Mouse (Mus musculus): Measurements from ENCODE around the gene Cphx3.
"Not testable (repeated sequence)": the region's sequence is repeated elsewhere in the genome, so short reads cannot be mapped to it uniquely, and the experiment has no call there.

Gene Cphx3

DNA sequence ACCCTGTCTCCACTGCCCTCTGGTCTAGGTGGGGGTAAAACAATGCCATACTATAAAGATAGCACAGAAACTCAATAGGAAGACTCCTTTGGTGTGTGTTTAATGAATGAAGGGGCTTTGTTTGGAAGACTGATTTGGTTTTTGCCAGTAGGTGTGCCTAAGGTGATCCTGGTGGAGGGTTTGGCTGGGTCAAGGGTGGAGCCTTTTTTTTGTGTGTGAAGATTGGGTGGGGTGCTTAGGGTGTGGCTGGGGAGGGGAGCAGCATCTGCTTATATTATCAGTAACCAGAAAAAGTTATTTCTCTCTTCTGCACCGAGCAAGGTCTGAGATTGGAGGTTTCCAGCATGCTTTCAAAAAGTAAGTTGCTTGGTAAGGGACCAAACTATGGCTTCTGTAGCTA is at the start of gene Cphx3:
Gene Cphx3 (plus strand): TSS at position 301 of the 400 bp plus-strand sequence.
- CTCF ChIA-PET, POLR2A ChIA-PET: not testable (repeated sequence)

DNA sequence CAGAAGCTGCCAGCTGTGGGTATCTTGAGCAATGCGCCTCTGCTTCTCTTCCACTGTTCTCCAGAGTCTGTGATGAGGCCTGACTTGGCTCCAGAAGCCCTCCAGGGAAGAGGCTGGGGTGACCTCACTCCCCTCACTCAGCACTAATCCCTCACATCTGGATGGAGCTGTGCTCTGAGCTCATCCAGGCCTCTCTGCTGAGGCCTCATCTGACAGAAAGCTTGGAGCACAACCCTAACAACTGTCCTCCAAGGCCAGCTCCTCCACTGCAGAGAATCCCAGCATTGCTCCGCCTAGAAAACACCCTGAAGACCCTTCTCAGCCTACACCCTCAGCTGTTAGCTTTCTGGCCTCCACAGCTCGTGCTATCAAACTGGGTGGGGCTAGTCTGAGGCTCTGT is 47.7 kb upstream of the Cphx3 start:
- POLR2A ChIA-PET, CTCF ChIA-PET: not testable (repeated sequence)

DNA sequence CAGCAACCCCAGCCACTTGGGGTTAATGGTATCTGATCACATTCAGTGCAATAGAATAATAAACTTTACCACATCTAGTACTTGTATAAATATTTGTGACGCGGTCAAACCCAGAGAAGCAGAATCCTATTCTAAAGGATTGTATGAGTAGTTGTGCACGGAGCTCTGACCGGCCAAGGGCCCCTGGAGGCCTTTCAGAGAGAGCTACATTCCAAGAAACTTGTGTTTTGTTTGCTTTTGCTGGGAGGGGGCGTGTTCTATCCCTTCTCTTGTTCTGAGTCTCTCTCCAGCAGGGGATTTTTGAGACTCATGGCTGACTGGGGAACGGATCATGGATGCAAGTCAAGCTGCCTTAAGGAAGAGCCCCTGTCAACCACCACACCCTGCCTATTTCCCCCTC is 46.7 kb upstream of the Cphx3 start:
- POLR2A ChIA-PET, CTCF ChIA-PET: not testable (repeated sequence)

DNA sequence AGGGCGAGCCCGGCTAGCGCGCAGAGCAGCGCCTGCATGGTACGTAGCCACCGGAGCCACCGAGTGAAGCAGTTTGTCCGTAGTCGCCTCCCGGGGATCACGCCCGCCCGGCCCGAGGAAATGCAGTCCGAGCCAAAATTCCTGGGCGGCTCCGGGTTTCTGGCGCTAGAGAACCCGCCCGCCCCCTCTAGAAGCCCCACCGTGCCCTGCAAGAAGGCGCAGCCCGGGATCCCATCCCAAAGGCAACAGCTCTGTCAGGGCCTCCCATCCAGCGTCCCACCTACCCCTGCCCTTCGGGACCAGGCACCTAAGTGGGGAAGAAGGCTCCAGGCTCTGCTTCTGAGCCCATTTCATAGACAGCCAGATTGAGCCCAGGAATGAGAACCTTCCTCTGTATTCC is 39.5 kb upstream of the Cphx3 start, which contains the start of gene Gm9780:
Gene Gm9780 (minus strand): TSS at position 101 of the 400 bp plus-strand sequence.
- POLR2A ChIA-PET: not testable (repeated sequence)

DNA sequence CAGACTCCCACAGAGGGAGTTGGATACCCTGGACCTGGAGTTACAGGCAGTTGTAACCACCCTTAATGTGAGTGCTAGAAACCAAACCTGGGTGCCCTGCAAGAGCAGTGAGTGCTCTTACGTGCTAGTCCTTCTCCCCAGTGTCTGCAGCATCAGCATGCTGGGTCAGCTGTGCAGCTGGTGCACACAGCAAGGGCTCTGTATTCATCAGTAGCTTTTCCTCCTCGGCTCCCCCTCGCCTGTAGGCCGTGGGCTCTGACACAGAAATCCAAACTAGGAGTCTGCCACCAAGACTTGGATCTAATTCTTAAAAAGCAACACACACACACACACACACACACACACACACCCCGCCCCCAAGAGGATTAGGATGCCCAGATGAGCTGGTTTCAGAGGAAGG is 37.1 kb upstream of the Cphx3 start:
- POLR2A ChIA-PET, CTCF ChIA-PET: not testable (repeated sequence)

More for the DNA sequence above, 39.5 kb upstream of the Cphx3 start, which contains the start of gene Gm9780:
- CTCF ChIA-PET: not testable (repeated sequence)

DNA sequence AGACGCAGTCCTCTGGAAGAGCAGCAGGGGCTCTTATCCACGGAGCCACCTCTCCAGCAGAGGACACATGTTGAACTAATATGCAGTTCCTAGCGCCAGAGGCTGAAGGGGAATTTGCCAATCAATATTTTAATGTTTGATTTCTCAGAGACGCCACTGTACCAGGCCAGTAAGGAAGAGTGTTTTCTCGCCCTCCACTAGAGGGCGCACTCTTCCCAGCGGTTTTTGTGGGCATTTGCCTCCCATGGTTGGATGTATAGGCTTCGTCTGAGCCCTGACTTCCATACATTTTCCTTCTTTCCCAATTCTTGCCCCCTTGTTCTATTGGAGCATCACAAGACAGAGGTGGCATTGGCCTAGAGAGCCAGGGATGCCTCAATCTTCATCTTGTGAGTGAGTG is 35.1 kb upstream of the Cphx3 start:
- CTCF ChIA-PET, POLR2A ChIA-PET: not testable (repeated sequence)

DNA sequence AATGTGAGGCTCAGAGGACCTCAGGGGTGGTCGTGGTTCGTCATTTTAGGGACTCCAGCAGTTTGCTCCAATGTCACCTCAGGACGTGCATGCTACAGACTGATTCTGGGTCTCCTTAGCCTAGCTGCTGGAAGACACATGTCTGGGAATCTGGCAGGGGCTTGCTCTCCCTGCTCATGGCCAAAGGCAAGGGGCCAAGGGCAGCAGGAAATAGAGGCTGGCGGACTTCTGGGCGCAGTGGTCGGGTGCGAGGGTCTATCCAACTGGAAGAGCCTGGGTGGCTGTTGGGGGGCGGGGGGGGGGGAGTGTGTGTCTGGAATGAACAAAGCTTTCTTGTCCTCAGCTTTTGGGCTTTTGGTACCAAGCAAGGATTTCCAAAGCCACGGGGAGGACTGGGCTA is 33.3 kb upstream of the Cphx3 start:
- CTCF ChIA-PET: not testable (repeated sequence)

DNA sequence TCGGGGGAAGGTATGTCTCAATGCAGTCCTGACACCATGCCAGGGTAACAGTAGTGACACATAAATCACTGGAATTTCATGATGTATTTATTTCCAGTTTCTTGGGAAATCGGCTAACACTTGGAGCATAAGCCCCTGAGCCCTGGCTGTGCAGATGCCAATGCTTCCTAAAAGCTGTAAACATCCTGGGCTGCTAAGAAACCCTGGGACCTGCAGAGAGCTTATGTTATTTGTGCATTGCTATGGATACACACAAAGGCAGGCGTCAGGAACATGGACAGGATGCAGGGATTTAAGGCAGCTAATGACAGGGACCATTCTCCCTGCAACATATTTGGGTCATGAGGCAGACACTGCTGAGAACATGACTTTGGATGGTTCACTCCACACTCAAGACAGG is 23.9 kb upstream of the Cphx3 start:
- CTCF ChIA-PET, POLR2A ChIA-PET: not testable (repeated sequence)

More for the DNA sequence above, 33.3 kb upstream of the Cphx3 start:
- POLR2A ChIA-PET: not testable (repeated sequence)

DNA sequence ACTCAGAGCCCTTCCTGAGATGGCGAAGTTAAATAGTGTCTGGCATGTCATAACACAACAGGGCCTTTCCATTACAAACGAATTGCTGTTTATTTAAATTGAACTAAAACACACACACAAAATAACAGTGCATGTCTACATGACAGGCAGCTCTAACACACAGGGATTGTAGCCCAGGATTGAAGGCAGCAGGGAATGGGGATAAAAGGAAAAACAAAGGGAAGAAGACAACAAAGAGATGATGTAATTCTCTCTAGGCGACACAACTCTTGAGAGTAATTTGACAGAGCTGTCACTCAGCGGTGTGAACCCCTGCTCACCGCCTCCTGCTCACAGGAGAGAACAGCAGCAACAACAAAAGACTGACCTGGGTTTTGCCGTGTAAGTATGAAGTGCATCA is 22.7 kb upstream of the Cphx3 start:
- CTCF ChIA-PET: not testable (repeated sequence)

DNA sequence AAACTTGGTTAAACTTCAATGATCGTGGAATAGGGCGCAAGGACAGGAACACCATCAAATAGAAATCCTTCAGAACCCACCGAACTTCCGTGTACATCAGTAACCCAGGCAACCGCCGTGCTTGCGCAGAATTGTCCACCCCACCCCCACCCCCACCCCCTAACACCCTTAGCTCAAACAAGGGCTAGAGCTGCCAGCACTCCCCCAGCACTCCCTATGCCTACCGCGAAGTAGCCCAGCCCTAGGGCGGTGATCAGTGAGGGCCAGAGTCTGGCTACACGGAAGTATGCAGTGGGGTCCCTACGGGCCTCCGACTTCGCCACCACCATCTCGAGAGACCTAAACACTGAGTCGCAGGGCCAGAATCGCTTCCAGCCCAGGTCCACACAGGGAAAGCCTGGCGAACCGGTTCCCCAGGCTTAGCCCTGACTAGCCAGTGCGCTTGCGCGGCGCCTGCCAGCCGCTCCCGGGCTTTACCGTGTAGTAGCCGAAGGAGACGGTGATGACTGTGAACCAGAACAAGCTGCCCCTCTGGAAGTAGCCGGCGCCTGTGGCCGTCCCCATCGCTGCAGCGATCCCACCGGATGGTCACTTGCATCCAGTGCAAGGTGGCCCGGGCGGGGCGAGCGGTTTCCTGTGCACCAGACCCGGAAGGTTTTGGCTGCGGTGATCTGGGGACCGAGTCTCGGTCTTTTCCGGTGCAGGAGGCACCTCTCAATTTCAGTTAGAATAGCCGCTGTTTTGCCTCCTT is 15.3 kb upstream of the Cphx3 start:
- CTCF ChIA-PET, POLR2A ChIA-PET: not testable (repeated sequence)

More for the DNA sequence above, 22.7 kb upstream of the Cphx3 start:
- POLR2A ChIA-PET: not testable (repeated sequence)

DNA sequence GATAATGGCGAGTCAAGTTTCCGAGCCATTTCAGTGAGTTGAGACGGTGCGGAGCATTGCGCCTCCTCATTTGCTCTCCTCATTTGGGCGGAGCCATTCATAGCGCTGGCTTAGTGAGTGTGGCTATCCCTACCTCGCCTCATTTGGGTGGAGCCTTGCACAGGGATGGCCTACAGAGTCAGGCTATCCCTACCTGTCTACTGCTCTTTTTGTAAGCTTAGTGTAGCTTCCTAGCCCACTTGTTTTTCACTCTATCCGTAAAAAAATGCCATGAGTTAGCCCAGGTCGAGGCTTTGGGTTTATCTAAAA is 14.8 kb upstream of the Cphx3 start, which contains the start of gene Tmem254c:
Gene Tmem254c (minus strand): TSS at position 31 of the 309 bp plus-strand sequence.
- CTCF ChIA-PET: not testable (repeated sequence)

DNA sequence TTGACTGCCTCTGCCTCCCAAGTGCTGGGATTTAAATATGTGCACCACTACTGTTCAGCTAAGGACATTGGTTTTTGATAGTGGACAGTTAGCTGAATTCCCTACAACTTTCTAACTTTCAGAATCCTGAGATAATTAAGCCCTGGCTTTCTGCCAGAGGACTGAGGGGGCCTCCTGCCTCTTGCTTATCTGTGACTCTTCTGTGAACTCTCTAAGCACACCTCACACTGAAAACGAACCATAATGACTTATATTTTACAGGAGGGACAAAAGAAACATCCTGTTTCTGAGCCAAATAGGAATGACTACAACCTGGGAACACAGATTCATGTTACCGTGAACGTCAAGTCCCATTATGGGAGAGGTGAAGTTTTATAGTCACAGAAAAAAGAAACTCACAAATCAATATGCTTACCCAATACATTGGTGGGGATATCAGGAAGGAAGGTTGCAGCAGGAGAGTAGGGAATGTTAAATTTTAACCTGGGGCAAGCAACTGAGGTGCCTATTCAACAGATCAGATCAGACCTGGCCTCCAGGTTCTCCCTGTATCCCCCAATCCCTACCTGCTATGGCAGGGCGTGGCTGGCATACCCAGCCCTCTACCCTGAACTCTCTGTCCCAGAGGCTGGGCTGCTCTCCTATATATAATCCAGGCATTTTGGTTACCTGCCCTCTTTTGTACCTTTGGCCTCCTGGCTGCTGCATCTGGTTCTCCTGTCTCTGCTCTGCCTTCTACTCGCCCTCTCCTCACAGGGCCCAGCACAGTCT is 5.3 kb upstream of the Cphx3 start:
- POLR2A ChIA-PET, CTCF ChIA-PET: not testable (repeated sequence)

More for the DNA sequence above, 14.8 kb upstream of the Cphx3 start, which contains the start of gene Tmem254c:
- POLR2A ChIA-PET: not testable (repeated sequence)

DNA sequence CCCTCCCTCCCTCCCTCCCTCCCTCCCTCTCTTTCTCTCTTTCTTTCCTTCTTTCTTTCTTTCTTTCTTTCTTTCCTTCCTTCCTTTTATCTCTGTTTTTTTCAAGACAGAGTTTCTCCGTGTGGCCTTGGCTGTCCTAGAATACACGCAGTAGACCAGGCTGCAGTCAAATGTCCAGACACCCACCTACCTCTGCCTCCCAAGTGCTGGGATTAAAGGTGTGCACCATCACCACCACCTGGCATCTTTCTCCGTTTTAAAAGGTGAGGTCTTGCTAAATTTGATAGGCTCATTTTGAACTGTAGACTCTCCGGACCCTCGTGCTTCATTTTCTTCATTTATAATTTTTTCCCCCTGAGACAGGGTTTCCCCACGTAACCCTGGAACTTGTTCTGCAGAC is 881 bp upstream of the Cphx3 start, which contains the start of gene Cphx2:
Gene Cphx2 (plus strand): TSS at position 301 of the 400 bp plus-strand sequence.
- CTCF ChIA-PET, POLR2A ChIA-PET: not testable (repeated sequence)

DNA sequence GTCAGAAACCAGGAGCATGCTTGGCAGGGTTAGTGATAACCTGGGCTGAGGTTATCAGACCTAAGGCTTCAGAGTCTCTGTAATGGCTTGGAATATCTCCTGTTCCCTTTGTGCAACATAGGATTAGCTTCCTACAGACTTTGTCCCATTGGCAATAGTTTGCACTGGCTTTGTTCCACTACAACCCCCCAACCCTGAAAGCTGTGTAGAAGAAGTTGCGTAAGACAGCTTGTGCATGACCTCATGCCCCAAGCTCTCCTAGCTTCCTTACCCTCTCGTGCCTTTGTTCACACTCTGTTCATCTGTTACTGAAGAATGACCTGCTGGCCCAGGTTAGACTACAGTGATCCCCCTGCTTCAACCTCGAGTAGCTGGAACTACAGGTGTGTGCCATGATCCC is 15.5 kb downstream of the Cphx3 start:
- POLR2A ChIA-PET, CTCF ChIA-PET: not testable (repeated sequence)

DNA sequence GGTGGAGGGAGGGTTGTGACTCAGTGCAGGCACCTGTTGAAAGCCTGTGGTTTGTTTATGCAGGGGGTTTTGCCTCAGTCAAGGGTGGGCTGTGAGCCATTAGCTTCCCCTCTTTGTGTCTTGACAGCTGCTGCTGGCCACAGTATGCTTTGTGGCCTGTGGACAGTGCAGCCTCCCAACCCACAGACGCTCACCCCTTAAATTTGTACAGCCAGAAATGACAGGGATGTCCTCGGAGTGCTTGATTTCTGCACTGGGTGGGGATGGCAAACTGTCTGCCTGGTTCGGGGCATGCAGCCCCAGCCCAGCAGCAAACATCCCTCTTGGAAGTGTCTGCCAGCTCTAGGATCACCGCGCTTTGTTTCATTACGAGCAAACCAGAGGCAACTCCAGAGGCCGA is 36.1 kb downstream of the Cphx3 start, which contains the start of gene Duxbl2:
Gene Duxbl2 (plus strand): TSS at position 200 of the 400 bp plus-strand sequence.
- POLR2A ChIA-PET, CTCF ChIA-PET: not testable (repeated sequence)

DNA sequence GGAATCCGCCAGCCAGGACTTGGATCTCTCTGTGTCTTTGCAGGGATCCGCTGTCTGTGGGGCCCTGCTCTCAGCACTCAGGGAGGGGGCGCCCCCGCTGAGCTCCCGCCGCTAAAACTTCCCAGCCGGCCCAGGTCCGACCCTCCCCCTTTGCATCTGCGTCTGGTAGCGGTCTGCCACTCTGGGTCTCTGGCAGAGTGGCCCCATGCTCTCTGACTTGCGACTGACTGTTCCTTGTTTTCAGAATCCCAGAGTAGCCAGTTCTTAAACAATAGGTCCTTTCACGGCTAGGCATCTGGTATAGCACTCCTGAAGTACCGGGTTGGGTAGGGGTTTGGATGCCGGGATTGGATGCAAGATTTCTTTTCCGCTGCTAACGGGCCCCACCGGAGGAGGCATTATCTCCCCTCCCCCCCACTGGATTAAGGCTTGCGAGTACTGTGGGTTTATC is 36.5 kb downstream of the Cphx3 start:
- CTCF ChIA-PET, POLR2A ChIA-PET: not testable (repeated sequence)

DNA sequence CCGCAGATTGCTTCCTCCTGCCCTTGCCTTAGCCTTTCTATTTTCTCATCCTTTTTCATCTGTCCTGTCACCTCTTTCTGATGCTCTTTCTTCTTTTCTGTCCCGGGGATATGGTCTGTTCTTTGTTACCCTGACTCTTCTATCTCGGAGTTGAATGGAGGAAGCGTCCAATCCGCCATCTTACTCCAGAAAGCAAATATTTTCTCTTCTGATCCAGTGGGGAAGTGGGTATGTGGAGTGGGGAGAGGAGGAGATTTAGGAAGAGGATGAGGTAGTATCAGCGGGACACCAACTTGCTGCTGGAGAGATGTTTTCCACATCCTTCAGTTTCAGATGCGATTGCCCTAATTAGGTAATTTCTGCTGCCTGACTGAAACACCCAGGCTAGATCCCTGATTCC is 37.0 kb downstream of the Cphx3 start:
- CTCF ChIA-PET, POLR2A ChIA-PET: not testable (repeated sequence)

DNA sequence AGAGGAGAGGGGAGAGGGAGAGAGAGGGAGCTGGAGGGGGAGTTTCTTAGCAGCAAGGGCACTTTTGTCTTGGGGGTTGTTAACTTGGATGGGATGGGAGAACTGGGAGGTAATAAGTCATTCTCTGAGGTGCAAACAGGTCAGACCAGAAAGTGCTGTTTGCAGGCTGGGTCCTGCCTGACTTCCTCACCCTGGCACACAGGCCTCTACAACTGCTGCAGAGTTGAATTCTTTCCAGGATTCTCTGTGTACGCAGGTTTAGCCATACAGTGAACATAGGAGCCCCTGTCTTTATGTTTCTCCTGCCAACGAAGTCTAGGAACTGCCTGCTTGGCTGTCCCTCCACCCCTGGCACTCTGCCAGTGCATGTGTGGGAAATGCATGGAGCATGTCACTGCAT is 65.0 kb downstream of the Cphx3 start:
- CTCF ChIA-PET, POLR2A ChIA-PET: not testable (repeated sequence)

DNA sequence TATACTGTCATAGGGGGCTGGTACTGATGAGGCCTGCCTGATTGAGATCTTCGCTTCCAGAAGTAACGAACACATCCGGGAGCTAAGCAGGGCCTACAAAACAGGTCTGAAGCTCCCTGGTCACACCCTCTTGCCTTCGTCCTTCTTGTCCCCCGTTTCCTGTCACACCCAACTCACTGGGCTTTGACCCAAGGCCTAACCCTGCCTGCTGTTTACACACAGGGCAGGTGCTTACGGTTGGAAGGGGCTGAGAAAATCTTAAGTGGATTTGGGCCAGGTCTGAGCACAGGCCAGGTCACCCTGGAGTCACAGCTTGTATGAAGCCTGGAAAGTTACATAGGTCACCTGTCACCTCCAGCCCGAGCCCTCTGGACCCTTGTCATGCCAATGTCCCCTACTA is 73.9 kb downstream of the Cphx3 start:
- POLR2A ChIA-PET, CTCF ChIA-PET: not testable (repeated sequence)

DNA sequence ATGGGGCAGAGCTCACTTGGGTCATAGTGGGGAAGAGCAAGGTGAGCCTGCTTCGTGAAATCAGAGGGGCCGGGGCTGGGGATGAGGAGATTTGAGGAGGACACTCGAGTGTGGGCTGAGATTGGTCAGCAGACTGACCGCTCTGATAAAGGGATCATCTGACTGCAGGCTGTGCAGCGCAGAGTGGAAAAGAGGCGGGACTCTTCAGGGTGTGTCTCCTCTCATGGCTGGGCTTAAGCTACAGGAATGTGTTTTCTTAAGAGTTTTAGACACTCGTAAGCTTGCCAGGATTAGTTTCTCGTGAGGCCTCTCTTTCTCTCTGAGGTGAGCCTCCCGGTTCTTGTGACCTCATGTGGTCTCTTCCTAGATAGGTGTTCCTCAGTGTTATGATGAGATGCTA is 79.1 kb downstream of the Cphx3 start:
- CTCF ChIA-PET, POLR2A ChIA-PET: not testable (repeated sequence)

DNA sequence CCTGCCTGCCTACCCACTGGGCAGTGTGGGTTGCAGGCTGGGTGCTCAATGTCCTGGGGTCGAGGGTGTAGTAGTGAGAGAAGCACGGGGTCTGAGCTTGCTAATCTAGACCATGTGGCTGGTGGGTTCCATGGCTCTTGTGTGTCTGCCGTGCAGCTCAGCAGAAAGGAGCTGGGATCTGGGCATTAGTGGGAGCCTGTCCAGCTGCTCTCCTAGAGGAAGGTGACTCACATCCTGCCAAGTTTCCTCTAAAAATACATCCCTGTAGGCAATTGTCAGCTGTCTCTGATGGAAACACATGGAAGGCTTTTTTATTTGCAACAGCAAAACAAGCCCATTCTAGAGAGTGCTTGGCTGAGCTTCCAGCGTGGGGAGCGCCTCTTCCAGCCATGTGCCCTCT is 80.3 kb downstream of the Cphx3 start:
- POLR2A ChIA-PET, CTCF ChIA-PET: not testable (repeated sequence)

All from embryonic stem cell, embryonic (primary cell).